Mouse (Mus musculus): ENCODE data around the gene Slc25a18. TPM values are rescaled to one million over a fixed set of nuclear protein-coding genes. Genes with fewer than 3 reads are reported as not detected.

Slc25a18 gene
- total RNA-seq (2017) = 0.70 TPM in 1 of 2 replicates, not detected in the other

DNA sequence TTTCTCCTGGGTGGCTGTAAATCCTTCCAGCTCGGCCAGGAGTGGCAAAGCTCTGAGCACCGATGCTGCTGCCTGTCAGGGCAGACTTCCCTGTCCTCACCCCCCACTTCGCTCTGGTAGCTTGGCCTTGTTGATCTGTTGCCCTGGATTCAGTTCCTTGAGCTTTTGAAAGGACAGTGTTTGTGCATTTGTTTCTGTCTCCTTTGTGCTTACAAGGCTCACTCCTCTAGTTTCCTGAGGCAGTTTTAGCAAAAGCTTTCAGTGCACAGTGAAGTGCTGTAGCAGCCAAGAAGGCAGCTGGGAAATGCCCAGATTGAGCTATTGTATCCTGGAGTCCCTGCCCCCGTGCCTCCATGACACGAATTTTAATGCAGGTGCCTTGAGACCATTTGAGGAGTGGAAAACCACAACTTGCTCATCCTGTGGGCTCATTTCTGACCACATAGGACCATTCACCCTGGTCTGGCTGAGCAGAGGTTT, at the start of gene Slc25a18:
Gene Slc25a18 (plus strand): TSS at position 430 of the 480 bp plus-strand sequence.
- ATAC-seq (ENCODE audit: extremely low read depth, insufficient number of reproducible peaks, low FRiP score, poor library complexity, severe bottlenecking) = no peak

DNA sequence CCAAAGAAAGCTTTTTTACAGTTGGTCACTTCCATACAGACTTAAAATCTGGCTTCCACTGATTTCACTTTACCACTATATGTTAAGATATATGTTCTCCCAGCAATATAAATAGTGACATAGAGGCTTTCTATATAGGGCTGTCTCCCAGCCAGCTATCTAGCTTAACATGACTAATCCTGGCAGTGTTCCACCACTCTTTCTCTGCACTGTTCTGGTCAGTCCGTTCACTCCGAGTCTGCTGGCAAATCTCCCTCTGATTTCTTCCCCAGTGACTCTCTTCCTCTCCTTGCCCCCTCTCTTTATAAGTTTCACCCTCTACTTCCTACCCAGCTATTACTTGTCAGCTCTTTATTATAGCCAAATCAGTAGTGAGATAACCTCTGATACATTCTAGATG, 47.4 kb upstream of the Slc25a18 start:
- ATAC-seq (ENCODE audit: extremely low read depth, insufficient number of reproducible peaks, low FRiP score, poor library complexity, severe bottlenecking) = no peak

DNA sequence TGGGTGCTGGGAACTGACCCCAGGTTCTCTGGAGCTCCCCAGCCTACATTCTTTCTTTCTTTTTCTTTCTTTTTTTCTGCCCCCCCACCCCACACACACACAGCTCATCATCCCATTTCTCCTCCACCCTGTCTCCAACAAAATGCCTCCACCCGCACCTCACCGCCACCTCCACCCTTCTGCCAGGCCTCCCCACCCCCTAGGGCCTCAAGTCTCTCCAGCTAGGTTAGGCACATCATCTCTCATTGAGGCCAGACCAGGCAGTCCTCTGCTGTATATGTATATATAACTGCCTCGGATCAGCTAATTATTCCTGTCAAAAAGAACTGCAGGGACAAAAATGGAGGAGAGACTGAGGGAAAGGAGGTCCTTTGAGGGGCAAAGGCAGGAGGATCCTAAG, 37.4 kb upstream of the Slc25a18 start:
- no peak for ATAC-seq (ENCODE audit: extremely low read depth, insufficient number of reproducible peaks, low FRiP score, poor library complexity, severe bottlenecking)

DNA sequence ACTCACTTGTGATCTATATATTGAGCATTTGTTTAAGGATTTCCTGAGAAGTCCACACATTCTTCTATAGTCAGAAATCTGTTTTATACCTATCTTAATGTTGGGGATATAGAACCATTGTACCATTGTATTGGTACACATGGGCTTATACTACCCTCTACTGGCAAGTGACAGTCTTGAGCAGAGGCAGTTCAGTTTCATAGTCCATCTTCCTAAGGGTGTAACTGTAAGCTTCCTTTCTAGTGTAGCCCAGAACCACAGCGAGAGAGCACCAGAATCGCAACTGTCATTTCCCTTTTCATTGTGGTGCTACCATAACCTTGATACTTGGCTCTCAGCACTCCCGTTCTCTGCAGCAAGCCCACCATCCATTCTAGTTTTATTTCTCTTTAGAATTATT, 36.8 kb upstream of the Slc25a18 start:
- peak; percentile 76 for ATAC-seq (ENCODE audit: extremely low read depth, insufficient number of reproducible peaks, low FRiP score, poor library complexity, severe bottlenecking)

DNA sequence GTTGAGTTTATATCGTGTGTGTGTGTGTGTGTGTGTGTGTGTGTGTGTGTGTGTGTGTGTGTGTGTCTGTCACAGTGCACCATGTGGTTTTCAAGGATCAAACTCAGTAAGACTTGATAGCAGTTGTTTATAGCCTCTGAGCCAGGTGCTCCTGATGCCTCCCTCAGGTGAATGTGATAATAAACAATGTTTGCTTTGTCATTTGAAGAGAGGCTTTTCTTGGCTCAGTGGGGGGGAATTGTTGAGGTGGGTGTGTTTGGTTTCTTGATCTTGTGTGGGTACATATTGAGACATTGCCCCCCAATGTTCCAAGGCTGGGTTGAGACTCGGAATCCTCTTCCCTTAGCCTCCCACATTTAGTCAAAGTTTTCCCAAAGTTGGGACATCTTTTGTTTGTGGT, 30.2 kb upstream of the Slc25a18 start:
- ATAC-seq (ENCODE audit: extremely low read depth, insufficient number of reproducible peaks, low FRiP score, poor library complexity, severe bottlenecking) = no peak

DNA sequence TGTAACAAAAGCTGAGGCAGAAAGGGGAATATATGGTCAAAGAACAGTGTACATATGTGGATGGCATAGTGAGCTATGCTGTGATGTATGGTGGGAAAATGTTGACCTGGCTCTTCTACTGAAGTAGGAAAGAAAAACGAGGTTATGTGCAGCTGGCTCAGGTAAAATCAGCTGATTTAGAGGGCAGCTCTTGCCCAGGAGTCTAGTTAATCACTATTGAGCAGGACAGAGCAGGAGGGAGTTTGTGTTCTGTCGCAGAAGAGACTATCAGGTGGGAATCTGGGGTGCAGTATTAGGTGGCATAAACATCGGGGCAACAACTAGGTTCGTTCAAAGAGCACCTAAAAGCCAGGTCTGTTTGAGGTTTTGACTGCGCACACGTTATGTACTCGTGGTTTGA, 29.1 kb upstream of the Slc25a18 start:
- ATAC-seq (ENCODE audit: extremely low read depth, insufficient number of reproducible peaks, low FRiP score, poor library complexity, severe bottlenecking) = no peak

DNA sequence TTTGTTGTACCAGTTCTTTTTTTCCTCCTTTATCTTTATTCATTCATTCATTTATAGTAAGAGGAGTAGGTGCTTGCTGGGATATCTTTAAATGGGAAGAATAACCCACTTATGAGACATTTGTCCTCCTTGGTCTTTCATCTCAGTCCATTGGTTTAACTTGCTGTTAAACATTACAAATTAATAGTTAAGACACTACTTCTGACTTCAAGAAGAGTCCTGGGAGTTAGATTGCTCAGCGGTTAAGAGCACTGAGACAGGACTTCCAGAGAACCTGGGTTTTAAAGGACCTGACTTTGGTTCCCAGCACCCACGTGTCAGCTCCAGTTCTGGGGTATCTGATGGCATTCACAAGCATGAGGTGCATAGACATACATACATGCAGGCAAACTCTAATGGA, 27.0 kb upstream of the Slc25a18 start:
- ATAC-seq (ENCODE audit: extremely low read depth, insufficient number of reproducible peaks, low FRiP score, poor library complexity, severe bottlenecking) = no peak

DNA sequence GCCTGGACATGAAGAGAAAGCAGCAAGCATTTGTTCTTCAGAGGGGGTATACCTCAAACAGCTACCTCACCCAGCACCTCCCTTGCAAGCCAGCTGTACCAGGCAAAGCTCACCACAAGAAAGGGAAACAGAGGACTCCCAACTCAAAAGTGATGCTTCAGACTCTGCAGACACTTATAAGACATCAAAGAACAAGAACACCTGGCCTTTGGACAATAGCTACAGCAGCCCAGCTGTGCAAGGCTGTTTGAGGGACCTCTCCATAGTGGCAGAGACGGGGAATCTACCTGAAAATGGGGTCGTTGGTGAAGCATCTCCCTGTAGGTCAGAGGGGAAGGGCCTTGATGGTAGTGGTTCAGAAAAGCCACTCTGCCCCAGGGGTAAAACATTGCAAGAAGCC, 12.2 kb upstream of the Slc25a18 start:
- no peak for ATAC-seq (ENCODE audit: extremely low read depth, insufficient number of reproducible peaks, low FRiP score, poor library complexity, severe bottlenecking)

DNA sequence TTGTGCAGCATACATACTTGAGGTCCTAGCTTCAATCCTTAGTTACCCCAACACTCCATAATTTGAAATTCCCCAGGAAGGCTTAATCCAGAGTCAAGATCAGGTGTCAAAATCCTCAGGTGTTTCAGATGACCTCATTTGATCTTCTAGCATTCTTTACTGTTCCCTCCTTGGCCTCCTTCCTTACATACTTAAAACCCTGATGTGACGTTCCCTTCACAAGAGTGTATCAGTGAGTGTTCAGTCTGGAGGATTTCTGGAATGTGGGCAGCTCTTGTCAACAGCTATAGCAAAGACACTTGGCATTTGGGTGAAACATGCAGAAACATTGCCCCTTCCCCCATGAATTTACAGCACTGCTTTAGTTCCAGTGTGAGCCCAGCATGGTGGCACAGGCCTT, 3.4 kb upstream of the Slc25a18 start:
- ATAC-seq (ENCODE audit: extremely low read depth, insufficient number of reproducible peaks, low FRiP score, poor library complexity, severe bottlenecking) = no peak

DNA sequence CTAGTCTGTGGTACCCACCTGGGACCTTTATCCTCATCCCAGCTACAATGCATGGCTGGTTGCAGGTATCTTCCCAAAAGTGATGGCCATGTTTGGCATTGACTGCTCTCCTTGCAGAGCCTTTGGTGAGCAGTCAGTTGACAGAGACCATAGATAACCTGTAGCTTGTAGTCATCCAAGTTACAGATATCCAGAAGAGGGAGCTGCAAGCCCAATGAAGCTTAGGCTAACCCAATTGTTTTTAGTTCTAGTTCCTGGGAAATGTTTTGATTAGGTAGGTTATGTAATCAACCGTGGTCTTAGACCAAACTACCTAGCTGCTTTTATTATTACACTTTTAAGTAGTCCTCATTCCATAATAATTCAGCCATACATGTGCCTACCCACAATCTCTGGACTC, 2.0 kb upstream of the Slc25a18 start:
- ATAC-seq (ENCODE audit: extremely low read depth, insufficient number of reproducible peaks, low FRiP score, poor library complexity, severe bottlenecking) = no peak

DNA sequence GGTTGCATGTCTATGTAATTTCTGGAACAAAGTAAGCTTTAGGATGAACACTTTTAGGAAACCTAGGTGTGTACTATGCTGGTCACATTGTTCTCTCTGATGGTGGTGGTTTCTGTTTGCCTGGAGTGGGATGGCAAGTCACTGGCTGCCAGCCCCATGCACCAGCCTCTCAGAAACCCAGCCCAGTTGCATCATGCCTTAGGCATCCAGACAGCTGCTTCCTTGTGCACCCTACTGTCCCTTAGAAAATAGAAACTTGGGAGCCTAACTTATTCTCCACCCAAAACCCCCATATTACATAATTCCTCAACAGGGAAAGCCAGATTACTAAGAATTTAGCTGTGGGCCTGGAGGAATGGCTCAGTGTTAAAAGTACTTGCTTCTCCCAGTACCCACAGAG, 1.4 kb upstream of the Slc25a18 start:
- ATAC-seq (ENCODE audit: extremely low read depth, insufficient number of reproducible peaks, low FRiP score, poor library complexity, severe bottlenecking) = no peak

DNA sequence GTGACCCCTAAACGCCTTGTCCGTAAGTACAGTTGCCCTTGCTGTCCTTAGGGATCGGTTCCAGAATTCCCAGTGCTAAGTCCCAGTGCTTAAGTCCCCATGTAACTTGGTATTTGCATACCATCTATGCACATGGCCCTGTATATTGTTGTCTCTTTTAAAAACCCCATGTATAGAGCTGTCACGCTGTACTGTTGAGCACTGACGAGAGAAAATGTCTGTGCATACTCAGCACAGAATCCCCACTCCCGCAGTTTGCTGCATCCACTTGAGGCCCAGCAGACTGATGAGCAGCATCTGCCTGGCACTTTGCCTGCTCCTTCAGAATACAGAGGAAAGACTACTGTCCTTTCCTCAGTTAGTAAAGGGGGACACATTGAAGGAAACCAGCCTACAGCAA, 385 bp downstream of the Slc25a18 start:
- ATAC-seq (ENCODE audit: extremely low read depth, insufficient number of reproducible peaks, low FRiP score, poor library complexity, severe bottlenecking) = no peak

DNA sequence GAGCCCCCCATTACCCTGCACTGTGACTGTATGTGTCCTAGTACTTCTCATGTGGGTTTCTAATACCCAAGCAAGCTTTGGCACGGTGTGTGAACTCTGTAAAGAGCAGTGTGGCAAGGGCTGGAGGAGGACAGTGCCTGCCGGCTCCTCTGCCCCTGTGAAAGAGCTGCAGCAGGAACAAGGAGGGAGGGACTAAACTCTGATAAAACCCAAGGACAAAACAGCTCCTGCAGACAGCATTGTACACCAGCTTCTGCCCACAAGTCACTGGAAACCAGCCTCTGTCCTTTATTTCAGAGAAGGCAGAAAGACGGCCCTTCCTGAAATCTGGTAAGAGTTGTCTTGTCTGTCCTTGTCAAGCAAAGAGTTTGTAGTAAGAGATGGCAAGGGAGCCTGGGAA, 2.9 kb downstream of the Slc25a18 start:
- ATAC-seq (ENCODE audit: extremely low read depth, insufficient number of reproducible peaks, low FRiP score, poor library complexity, severe bottlenecking) = no peak

DNA sequence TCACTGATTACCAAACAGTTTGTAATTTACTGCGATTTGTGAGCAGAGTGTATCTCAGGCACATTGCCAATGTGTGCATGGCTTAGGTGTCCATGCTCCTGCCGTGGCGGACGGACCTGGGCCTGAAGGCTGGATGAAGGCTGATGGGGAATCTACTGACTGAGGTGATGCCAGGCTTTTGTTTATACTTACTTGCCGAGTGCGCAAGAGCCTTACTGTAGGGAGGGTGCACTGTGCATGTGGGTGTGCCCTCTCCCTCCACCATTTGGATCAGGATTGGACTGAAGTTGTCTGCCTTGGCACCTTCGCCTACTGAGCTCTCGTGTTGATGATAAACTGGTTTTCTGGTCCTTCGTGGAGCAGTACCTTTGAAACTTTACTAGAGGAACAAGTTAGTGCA, 4.2 kb downstream of the Slc25a18 start:
- no peak for ATAC-seq (ENCODE audit: extremely low read depth, insufficient number of reproducible peaks, low FRiP score, poor library complexity, severe bottlenecking)

DNA sequence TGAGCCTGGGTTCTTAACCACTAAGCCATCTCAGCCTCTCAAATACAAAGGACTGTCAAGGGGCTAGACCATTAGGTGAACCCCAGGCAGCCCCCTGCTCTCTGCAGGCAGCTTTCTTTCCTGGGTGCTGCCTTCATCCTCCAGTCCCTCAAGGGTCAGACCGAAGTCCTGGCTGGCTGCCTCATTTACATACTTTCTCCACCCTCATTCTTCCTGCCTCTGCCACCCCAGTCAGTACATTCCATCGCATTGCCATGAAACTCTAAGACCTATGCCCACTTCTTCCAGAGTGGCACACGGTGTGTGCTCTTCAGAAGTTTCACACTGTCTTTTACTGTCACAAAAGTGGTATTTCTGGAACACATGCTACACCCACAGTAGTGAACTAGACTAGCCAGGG, 4.8 kb downstream of the Slc25a18 start:
- no peak for ATAC-seq (ENCODE audit: extremely low read depth, insufficient number of reproducible peaks, low FRiP score, poor library complexity, severe bottlenecking)

DNA sequence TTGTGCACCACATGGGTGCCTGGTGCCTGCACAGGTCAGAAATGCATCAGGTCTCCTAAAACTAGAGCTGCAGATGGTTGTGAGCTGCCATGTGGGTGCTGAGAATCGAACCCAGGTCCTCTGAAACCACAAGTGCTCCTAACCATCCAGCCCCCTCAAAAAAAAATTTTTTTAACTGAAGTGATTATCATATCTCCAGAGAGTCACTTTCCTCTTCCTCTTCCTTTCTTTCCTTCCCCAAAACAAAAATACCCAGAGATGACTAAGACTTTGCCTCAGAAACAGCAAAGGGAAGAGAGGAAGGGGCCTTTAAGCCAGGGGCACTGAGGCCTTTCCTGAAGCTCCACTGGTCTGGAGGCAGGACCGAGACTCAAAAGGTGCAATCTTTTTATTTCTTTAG, 9.6 kb downstream of the Slc25a18 start:
- ATAC-seq (ENCODE audit: extremely low read depth, insufficient number of reproducible peaks, low FRiP score, poor library complexity, severe bottlenecking) = no peak

DNA sequence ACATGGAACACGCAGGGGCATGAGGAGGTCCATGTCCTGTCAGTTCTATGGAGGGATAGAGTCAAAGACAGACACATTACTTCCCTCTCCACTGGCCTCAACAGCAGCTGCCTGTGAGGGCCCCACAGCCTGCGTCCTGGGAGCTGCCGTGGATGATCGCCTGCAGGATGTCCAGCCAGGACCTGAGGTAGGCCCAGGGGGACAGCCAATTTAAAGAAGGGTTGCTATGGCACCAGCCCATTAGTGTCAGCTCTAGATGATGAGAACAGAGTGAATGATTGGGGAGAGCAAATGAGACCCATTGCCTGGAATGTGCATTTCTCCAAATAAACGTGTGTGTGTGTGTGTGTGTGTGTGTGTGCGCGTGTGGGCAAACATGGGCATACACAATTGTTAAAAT, 11.0 kb downstream of the Slc25a18 start:
- no peak for ATAC-seq (ENCODE audit: extremely low read depth, insufficient number of reproducible peaks, low FRiP score, poor library complexity, severe bottlenecking)

DNA sequence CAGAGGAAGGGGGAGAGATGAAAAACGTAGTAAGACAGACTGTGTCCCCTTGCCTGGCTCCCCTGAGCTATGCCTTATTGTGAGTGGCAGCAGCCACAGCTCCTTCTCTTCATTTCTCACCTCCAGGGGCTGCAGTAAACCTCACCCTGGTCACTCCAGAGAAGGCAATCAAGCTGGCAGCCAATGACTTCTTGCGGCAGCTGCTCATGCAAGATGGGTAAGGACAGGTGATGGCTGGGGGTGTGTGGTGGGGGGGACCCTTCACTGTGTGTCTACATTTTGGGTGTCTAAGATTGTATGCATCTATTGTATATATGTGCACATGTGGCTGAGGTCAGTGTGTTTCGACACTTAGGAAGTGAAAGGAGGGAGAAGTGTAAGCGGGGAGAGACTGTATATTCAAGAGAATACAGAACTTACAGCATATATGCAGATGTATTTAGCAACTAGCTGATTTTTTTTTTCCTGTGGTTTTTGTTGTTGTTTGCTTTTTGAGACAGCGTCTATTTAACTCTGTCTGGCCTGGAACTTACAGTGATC, 14.8 kb downstream of the Slc25a18 start:
- no peak for ATAC-seq (ENCODE audit: extremely low read depth, insufficient number of reproducible peaks, low FRiP score, poor library complexity, severe bottlenecking)

DNA sequence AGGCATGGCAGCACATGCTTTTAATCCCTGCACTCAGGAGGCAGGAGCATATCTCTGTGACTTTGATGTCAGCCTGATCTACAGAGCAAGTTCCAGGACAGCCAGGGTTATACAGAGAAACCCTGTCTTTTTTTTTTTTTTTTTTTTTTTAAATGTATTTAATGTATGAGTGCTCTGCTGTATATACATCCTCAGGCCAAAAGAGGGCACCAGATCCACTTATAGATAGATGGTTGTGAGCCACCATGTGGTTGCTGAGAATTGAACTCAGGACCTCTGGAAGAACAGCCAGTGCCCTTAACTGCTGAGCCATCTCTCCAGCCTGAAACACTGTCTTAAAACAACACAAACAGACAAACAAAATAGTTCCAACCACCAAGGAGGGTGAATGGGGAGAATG, 15.5 kb downstream of the Slc25a18 start:
- ATAC-seq (ENCODE audit: extremely low read depth, insufficient number of reproducible peaks, low FRiP score, poor library complexity, severe bottlenecking) = no peak

DNA sequence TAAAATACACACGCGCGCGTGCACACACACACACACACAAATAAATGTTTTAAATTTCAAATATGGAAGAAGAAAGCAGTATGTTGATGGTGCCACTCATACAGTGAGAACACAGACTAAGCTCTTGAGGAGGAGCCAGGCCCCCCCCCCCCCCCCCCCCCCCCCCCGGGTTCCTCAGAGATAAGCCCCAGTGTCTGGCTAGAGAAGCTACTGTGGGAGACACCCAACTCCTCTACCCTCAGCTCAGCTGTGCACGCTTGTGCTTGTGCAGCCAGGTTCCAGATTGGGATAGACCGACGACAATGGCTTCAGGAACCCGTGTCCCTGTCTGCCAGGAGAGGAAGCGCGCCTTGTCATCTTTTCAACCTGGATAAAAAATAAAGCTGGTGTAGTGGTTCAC, 16.8 kb downstream of the Slc25a18 start:
- ATAC-seq (ENCODE audit: extremely low read depth, insufficient number of reproducible peaks, low FRiP score, poor library complexity, severe bottlenecking) = no peak

DNA sequence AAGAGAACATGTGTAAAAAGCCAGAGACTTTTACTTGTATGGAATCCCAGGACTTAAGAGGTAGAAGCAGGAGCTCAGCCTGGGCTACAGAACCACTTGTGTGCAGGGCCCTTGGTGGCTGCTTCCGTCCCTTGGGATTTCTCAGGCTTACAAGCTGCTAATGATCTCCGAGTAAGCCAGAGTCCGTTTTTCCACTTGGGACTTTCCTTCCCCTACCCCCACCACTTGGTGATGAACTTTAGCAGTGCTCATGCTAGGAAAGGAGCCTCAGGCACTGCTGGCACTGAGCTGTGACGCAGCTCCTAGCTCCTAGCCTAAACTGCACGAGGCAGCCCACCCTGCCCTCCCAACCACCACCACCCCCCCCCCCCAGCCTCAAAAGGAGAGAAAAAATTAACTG, 17.3 kb downstream of the Slc25a18 start:
- no peak for ATAC-seq (ENCODE audit: extremely low read depth, insufficient number of reproducible peaks, low FRiP score, poor library complexity, severe bottlenecking)

DNA sequence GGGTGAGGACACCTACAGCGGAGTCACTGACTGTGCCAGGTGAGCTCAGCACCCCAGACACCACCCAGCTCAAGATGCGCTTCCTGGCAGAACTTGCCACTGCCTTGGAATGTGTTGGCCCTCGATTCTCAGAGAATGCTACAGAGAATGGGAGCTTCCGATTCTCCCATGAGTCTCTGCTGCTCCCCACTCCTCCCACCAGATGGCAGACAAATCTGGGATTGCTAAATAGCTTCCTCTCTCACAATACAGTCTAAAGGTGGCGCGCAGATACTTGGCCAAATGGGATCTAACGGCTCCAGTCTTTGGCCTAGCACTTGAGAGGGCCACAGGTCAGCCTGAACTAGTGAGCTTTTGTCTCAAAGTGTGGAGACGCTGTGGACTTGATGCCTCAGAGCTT, 19.6 kb downstream of the Slc25a18 start:
- no peak for ATAC-seq (ENCODE audit: extremely low read depth, insufficient number of reproducible peaks, low FRiP score, poor library complexity, severe bottlenecking)

All from neutrophil, adult 5-6 weeks (primary cell).